Mouse (Mus musculus): ENCODE data around the gene Dkkl1. TPM values are rescaled to one million over a fixed set of nuclear protein-coding genes. Genes with fewer than 3 reads are reported as not detected.

The Dkkl1 gene
- polyA plus RNA-seq, 1 experiment from 2014 or later = 1.3 TPM

DNA sequence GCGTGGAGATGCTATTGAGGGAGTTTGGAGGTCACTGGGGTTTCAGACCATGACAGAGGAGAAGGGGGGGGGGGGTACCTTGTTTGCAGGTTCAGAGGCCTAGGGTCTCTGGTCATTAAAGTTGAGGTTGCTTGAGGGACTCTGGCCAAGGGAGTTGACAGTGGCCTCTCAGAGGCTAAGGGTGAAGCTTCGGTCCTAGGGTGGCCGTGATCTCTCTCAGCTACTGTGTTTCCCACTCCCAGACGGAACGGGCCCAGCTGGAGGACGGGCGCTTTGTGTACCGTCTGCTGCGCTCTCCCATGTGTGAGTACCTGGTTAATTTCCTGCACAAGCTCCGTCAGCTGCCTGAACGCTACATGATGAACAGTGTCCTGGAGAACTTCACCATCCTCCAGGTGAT, 20.0 kb upstream of the Dkkl1 start:
- WGBS = 84% methylated on average over 11 of the region's 11 CpGs
- Histone ChIP-seq H3K36me3 (ENCODE audit: insufficient read depth, low read length) (peaks cover 38% of the 10 kb centered on the region), H3K4me1 (replicated peaks; ENCODE audit: insufficient read depth, low read length) (peaks cover 12% of the 10 kb centered on the region), H3K27me3 (ENCODE audit: insufficient read depth, low read length) (no peaks in the 10 kb centered on the region), H3K4me2 (ENCODE audit: low read length) (no peak overlapping the region), H3K9ac (ENCODE audit: low read depth, low read length) (no peak overlapping the region), H3K4me3 (replicated peaks; ENCODE audit: low read depth, low read length) (no peak overlapping the region), H3K9me3 (replicated peaks; ENCODE audit: low read length) (no peaks in the 10 kb centered on the region), H3K27ac (no peak overlapping the region)
- no peak for TF ChIP-seq CTCF (IDR thresholded peaks at IDR 0.05; ENCODE audit: low read depth)
- ATAC-seq (replicated peaks; ENCODE audit: low FRiP score, low read depth) (no peak), DNase-seq (ENCODE audit: low spot score) (no peak)

DNA sequence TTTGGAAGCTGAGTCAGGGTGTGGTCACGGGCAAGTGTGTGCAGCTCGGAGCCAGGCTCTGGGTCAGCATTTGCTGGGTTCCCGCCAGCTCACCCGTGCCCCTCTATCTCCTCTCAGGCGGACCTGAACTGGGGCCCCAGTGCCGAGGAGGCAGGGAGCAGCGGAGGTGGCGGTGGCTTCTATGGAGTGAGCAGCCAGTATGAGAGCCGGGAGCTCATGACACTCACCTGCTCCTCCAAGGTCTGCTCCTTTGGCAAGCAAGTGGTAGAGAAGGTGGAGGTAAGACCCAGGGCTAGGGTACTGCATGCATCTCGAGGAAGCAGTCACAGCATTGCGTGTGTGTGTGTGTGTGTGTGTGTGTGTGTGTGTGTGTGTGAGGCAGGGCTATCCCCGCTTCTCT, 19.2 kb upstream of the Dkkl1 start:
- TF ChIP-seq CTCF (IDR thresholded peaks at IDR 0.05; ENCODE audit: low read depth) = no peak
- Histone ChIP-seq H3K4me1 (replicated peaks; ENCODE audit: insufficient read depth, low read length) (peaks cover 12% of the 10 kb centered on the region), H3K27ac (no peak overlapping the region), H3K27me3 (ENCODE audit: insufficient read depth, low read length) (no peaks in the 10 kb centered on the region), H3K4me2 (ENCODE audit: low read length) (no peak overlapping the region), H3K4me3 (replicated peaks; ENCODE audit: low read depth, low read length) (no peak overlapping the region), H3K36me3 (ENCODE audit: insufficient read depth, low read length) (peaks cover 45% of the 10 kb centered on the region), H3K9ac (ENCODE audit: low read depth, low read length) (no peak overlapping the region), H3K9me3 (replicated peaks; ENCODE audit: low read length) (no peaks in the 10 kb centered on the region)
- ATAC-seq (replicated peaks; ENCODE audit: low FRiP score, low read depth) (no peak), DNase-seq (ENCODE audit: low spot score) (no peak)
- 86% methylated on average over 12 of the region's 12 CpGs for WGBS

DNA sequence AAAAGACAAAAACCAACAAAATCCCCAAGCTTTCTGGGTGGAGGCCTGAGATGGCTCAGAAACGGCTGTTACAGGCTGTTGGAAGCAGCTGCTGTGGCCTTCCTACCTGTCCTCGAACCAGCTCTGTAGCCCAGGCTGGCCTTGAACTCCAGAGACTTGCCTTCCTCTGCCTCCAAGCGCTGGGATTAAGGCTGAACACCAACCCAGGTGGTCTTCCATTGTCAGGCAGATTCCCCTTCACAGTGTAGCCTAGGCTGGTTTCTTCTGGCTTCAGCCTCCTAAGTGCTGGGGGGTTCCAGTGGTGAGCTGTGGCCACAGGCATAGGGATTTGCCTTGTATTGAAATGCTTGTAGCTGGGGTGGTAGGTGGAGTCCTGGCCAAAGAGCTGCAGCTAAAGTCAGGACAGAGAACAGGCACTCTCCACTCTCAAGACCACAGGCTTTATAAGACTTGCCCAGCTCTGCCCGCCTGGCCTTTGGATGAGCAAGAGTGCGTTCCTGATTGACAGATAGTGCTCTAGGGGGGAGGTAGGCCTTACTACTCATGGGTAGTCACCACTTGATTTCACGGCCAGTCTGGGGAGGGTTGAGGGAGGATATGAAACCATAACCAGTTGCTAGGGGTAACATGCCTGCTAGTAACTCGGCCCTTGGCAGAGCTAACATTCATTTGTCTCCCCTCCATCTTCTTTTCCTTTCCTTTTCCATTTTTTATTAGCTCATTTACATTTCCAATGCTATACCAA, 17.7 kb upstream of the Dkkl1 start:
- Histone ChIP-seq H3K4me3 (replicated peaks; ENCODE audit: low read depth, low read length) (no peak overlapping the region), H3K9me3 (replicated peaks; ENCODE audit: low read length) (no peaks in the 10 kb centered on the region), H3K4me2 (ENCODE audit: low read length) (no peak overlapping the region), H3K27ac (no peak overlapping the region), H3K9ac (ENCODE audit: low read depth, low read length) (no peak overlapping the region), H3K36me3 (ENCODE audit: insufficient read depth, low read length) (peaks cover 61% of the 10 kb centered on the region), H3K27me3 (ENCODE audit: insufficient read depth, low read length) (no peaks in the 10 kb centered on the region), H3K4me1 (replicated peaks; ENCODE audit: insufficient read depth, low read length) (peaks cover 9% of the 10 kb centered on the region)
- no peak for DNase-seq (ENCODE audit: low spot score)
- no peak for TF ChIP-seq CTCF (IDR thresholded peaks at IDR 0.05; ENCODE audit: low read depth)
- no peak for ATAC-seq (replicated peaks; ENCODE audit: low FRiP score, low read depth)
- 88% methylated on average over 7 of the region's 7 CpGs for WGBS

DNA sequence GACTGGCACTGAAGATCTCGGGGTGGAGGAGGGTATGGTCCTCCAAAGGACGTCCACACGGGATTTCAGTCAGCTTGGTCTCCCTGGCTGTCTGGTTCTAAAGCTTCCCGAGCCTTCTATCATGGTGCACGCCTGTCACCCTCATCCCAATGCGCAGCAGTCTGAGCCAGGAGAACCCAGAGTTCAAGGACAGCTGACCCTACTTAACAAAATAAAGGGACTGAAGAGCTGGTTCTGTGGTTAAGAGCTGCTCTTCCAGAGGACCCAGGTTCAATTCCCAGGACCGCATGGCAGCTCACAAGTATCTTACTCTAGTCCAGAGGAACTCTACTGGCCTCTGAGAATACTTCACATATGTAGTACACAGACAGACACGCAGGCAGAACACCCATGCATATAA, 17.1 kb upstream of the Dkkl1 start:
- WGBS = 92% methylated on average over 8 of the region's 8 CpGs
- no peak for TF ChIP-seq CTCF (IDR thresholded peaks at IDR 0.05; ENCODE audit: low read depth)
- Histone ChIP-seq H3K4me2 (ENCODE audit: low read length) (no peak overlapping the region), H3K27me3 (ENCODE audit: insufficient read depth, low read length) (no peaks in the 10 kb centered on the region), H3K4me3 (replicated peaks; ENCODE audit: low read depth, low read length) (no peak overlapping the region), H3K4me1 (replicated peaks; ENCODE audit: insufficient read depth, low read length) (peaks cover 3% of the 10 kb centered on the region), H3K9me3 (replicated peaks; ENCODE audit: low read length) (no peaks in the 10 kb centered on the region), H3K9ac (ENCODE audit: low read depth, low read length) (no peak overlapping the region), H3K36me3 (ENCODE audit: insufficient read depth, low read length) (peaks cover 61% of the 10 kb centered on the region), H3K27ac (no peak overlapping the region)
- DNase-seq (ENCODE audit: low spot score) = no peak
- ATAC-seq (replicated peaks; ENCODE audit: low FRiP score, low read depth) = no peak

DNA sequence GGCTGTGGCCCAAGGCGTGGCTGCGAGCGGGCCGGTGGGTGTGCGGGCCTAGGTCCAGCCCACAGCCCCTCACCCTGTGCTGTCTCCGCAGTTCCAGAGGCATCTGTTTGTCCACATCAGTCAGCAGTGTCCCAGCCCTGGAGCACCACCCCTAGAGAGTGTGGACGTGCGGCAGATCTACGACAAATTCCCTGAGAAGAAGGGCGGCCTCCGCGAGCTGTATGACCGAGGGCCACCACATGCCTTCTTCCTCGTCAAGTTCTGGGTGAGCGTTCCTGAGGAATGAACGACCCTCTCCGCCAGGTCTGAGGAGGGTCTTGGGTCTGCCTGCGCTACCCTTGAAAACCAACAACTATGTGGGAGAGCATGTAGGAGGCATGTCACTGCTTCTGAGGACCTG, 16.6 kb upstream of the Dkkl1 start:
- Histone ChIP-seq H3K9me3 (replicated peaks; ENCODE audit: low read length) (no peaks in the 10 kb centered on the region), H3K4me2 (ENCODE audit: low read length) (no peak overlapping the region), H3K4me1 (replicated peaks; ENCODE audit: insufficient read depth, low read length) (no peaks in the 10 kb centered on the region), H3K4me3 (replicated peaks; ENCODE audit: low read depth, low read length) (no peak overlapping the region), H3K27ac (no peak overlapping the region), H3K36me3 (ENCODE audit: insufficient read depth, low read length) (peaks cover 62% of the 10 kb centered on the region), H3K9ac (ENCODE audit: low read depth, low read length) (no peak overlapping the region), H3K27me3 (ENCODE audit: insufficient read depth, low read length) (no peaks in the 10 kb centered on the region)
- WGBS = 87% methylated on average over 18 of the region's 18 CpGs
- TF ChIP-seq CTCF (IDR thresholded peaks at IDR 0.05; ENCODE audit: low read depth) = no peak
- DNase-seq (ENCODE audit: low spot score) (no peak), ATAC-seq (replicated peaks; ENCODE audit: low FRiP score, low read depth) (no peak)

DNA sequence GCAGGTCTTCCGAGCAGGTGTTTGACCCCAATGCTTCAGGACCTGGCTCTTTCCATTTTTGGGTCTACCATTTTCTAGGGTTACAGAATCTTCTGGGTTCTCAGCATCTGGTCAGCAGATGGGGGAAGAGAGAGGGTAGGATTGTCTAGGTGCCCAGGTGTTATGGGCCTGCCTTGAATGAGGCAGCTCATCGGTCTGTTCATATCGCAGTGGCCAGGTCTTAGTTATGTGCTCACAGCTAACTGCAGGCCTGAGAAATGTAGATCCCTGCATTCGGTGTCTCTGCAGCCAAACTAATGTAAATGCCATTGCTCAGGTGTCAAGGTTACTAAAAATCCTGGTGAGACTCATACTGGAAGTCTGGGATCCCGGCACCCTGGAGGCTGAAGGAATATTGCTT, 14.5 kb upstream of the Dkkl1 start:
- Histone ChIP-seq H3K9ac (ENCODE audit: low read depth, low read length) (no peak overlapping the region), H3K27ac (no peak overlapping the region), H3K4me3 (replicated peaks; ENCODE audit: low read depth, low read length) (no peak overlapping the region), H3K4me1 (replicated peaks; ENCODE audit: insufficient read depth, low read length) (no peaks in the 10 kb centered on the region), H3K27me3 (ENCODE audit: insufficient read depth, low read length) (no peaks in the 10 kb centered on the region), H3K9me3 (replicated peaks; ENCODE audit: low read length) (no peaks in the 10 kb centered on the region), H3K36me3 (ENCODE audit: insufficient read depth, low read length) (peaks cover 61% of the 10 kb centered on the region), H3K4me2 (ENCODE audit: low read length) (no peak overlapping the region)
- no peak for TF ChIP-seq CTCF (IDR thresholded peaks at IDR 0.05; ENCODE audit: low read depth)
- ATAC-seq (replicated peaks; ENCODE audit: low FRiP score, low read depth) (no peak), DNase-seq (ENCODE audit: low spot score) (no peak)
- 95% methylated on average over 5 of the region's 5 CpGs for WGBS

DNA sequence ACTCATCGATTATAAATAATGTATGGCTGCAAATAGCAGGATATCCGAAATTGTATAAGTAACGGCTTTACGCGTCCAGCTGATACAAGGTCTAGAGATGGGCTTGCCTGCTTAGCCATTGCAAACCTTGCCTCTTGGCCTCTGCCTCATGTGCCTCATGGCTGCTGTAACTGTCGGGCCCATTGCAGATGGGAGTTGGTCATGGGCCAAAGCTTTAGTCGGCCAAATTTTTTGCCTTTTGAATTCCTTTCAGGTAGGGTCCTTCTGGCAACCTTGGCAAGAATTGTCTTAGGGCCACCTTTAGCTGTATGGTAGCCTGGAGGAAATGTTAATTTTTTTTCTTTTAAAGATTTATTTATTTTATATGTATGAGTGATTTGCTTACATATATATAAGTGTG, 12.9 kb upstream of the Dkkl1 start:
- ATAC-seq (replicated peaks; ENCODE audit: low FRiP score, low read depth) = no peak

More for the DNA sequence above, 12.9 kb upstream of the Dkkl1 start:
- H3K4me2 ChIP-seq (ENCODE audit: low read length) = no peak overlapping the region
- DNase-seq (ENCODE audit: low spot score) = no peak
- H3K4me1 ChIP-seq (replicated peaks; ENCODE audit: insufficient read depth, low read length) = no peaks in the 10 kb centered on the region
- H3K36me3 ChIP-seq (ENCODE audit: insufficient read depth, low read length) = peaks cover 67% of the 10 kb centered on the region
- no peaks in the 10 kb centered on the region for H3K9me3 ChIP-seq (replicated peaks; ENCODE audit: low read length)
- H3K9ac ChIP-seq (ENCODE audit: low read depth, low read length) = no peak overlapping the region
- H3K4me3 ChIP-seq (replicated peaks; ENCODE audit: low read depth, low read length) = no peak overlapping the region
- no peaks in the 10 kb centered on the region for H3K27me3 ChIP-seq (ENCODE audit: insufficient read depth, low read length)
- TF ChIP-seq CTCF (IDR thresholded peaks at IDR 0.05; ENCODE audit: low read depth) = no peak
- no peak overlapping the region for H3K27ac ChIP-seq
- 86% methylated on average over 7 of the region's 7 CpGs for WGBS
